Mouse (Mus musculus) left cerebral cortex, postnatal 4 days (tissue): Measurements from ENCODE around the gene Cwc25. TPM values are rescaled to one million over a fixed set of nuclear protein-coding genes. Genes with fewer than 3 reads are reported as not detected.
A peak's percentile ranks its signal among the peaks of the same experiment; 100 is the strongest.

Source experiments
- DNase-seq: peaks from one replicate; pipeline ENCODE4 v3.0.0-alpha.2; 2022
- intact Hi-C: fragments of 180-260 bp; cut with DNase I; formaldehyde crosslinking; loops from one replicate; pipeline ENCODE4 v1.15.1; 2025
- microRNA-seq: library from miRNA; unstranded; fragments of <30 nt; microRNA quantifications from one replicate; pipeline ENCODE4 v1.2.0, GENCODE M21; 2022
- total RNA-seq, 2 experiments: library from RNA; stranded (reverse); gene quantifications; 2 replicates each; pipeline ENCODE4 v1.2.3; 2021

Gene Cwc25
- total RNA-seq, 2 experiments from 2014 or later: 17.6 to 20.4 TPM

- DNase-seq: no peak
- intact Hi-C loops: no loop called here
Observed at GRCm38 (mm10) chr11:97701581-97702392, 64.6 kb downstream of the Cwc25 start.

- intact Hi-C loops: no loop called here
- DNase-seq: peak; percentile 40
Observed at GRCm38 (mm10) chr11:97700746-97701580, 65.4 kb downstream of the Cwc25 start.

GRCm38 (mm10) chr11:97700003-97700745 lies 66.2 kb downstream of the Cwc25 start, which contains the start of gene Pcgf2:
Gene Pcgf2, minus strand, starts transcription at chr11:97700497.
- peak; percentile 88 for DNase-seq
- intact Hi-C loops: no loop called here

- peak; percentile 96 for DNase-seq
- intact Hi-C loops: loop anchor here (5.0 kb wide), 1 partner anchor 37 kb away; the partner anchor contains the start of gene Mllt6
Observed at GRCm38 (mm10) chr11:97699626-97700002, 66.7 kb downstream of the Cwc25 start.

- DNase-seq: peak; percentile 85
- intact Hi-C loops: loop anchor here (5.0 kb wide), 1 partner anchor 37 kb away; the partner anchor contains the start of gene Mllt6
Observed at GRCm38 (mm10) chr11:97698741-97699611, 67.4 kb downstream of the Cwc25 start.

- no peak for DNase-seq
- intact Hi-C loops: loop anchor here (5.0 kb wide), 1 partner anchor 36 kb away; the partner anchor contains the start of gene Mllt6
Observed at GRCm38 (mm10) chr11:97697891-97698529, 68.3 kb downstream of the Cwc25 start.

GRCm38 (mm10) chr11:97697199-97697890 lies 69.0 kb downstream of the Cwc25 start:
- intact Hi-C loops: loop anchor here (5.0 kb wide), 1 partner anchor 35 kb away; the partner anchor contains the start of gene Mllt6
- DNase-seq: no peak

- no peak for DNase-seq
- intact Hi-C loops: loop anchor here (5.0 kb wide), 1 partner anchor 34 kb away; the partner anchor contains the start of gene Mllt6
Observed at GRCm38 (mm10) chr11:97696669-97697068, 69.7 kb downstream of the Cwc25 start.

- no peak for DNase-seq
- intact Hi-C loops: loop anchor here (5.0 kb wide), 1 partner anchor 34 kb away; the partner anchor contains the start of gene Mllt6
Observed at GRCm38 (mm10) chr11:97695712-97696401, 70.5 kb downstream of the Cwc25 start.

Small RNA genes within 50 kb of the gene (microRNA-seq; reads per million reads assigned to microRNA genes)
- gene Mir8102: not detected

Other genes with a start within 250 kb of the Cwc25 start
- gene Srcin1, start 190.4 kb downstream of the Cwc25 start, total RNA-seq: 100 to 1,000 TPM; 163 to 177 TPM
- 1 to 10 TPM; 5.6 to 6.3 TPM for gene Epop, start 136.9 kb downstream of the Cwc25 start, total RNA-seq
- 10 to 100 TPM; 60.2 to 67.1 TPM for gene Mllt6, start 103.1 kb downstream of the Cwc25 start, total RNA-seq
- 10 to 100 TPM; 25.8 to 28.5 TPM for gene Cisd3, start 80.7 kb downstream of the Cwc25 start, total RNA-seq
- 100 to 1,000 TPM; 100 to 104 TPM for gene Pcgf2, start 66.1 kb downstream of the Cwc25 start, total RNA-seq
- gene Psmb3, start 63.2 kb downstream of the Cwc25 start, total RNA-seq: 100 to 1,000 TPM; 168 to 172 TPM
- gene Pip4k2b, start 21.9 kb downstream of the Cwc25 start, total RNA-seq: 100 to 1,000 TPM; 180 to 185 TPM
- gene 1700001P01Rik, start 9.4 kb upstream of the Cwc25 start, total RNA-seq: 1 to 10 TPM in 1 of 2 experiments, not detected in 1; 2.0 TPM
- gene Rpl23, start 15.9 kb upstream of the Cwc25 start, total RNA-seq: 100 to 1,000 TPM; 614 to 660 TPM
- 100 to 1,000 TPM; 190 to 199 TPM for gene Lasp1, start 32.4 kb upstream of the Cwc25 start, total RNA-seq
- gene B230217C12Rik, start 74.2 kb upstream of the Cwc25 start, total RNA-seq: 10 to 100 TPM; 27.1 to 29.0 TPM
- under 1 TPM; 0.46 to 0.74 TPM for gene Fbxo47, start 117.6 kb upstream of the Cwc25 start, total RNA-seq
- gene Plxdc1, start 219.9 kb upstream of the Cwc25 start, total RNA-seq: 1 to 10 TPM; 2.1 to 2.4 TPM
- gene Arl5c, start 229.6 kb upstream of the Cwc25 start, total RNA-seq: 1 to 10 TPM; 2.2 to 2.5 TPM